Mouse (Mus musculus) midbrain, embryonic 13.5 days (tissue): ENCODE measurements around the gene Usp43. TPM values are rescaled to one million over a fixed set of nuclear protein-coding genes. Genes with fewer than 3 reads are reported as not detected.

Source experiments
- ATAC-seq: fragments of 200-750 bp; cut with Nextera tagmentation; 2 replicates; pipeline ENCODE4 v1.8.0; 2017; ENCODE audit warnings: mild to moderate bottlenecking, moderate TSS enrichment, moderate library complexity
- H3K27ac ChIP-seq: fragments of 300-500 bp; sonication (generic); 2 replicates; pipeline ENCODE4 v1.5.1; 2015; ENCODE audit warnings: inconsistent platforms, mild to moderate bottlenecking, moderate library complexity
- H3K27me3 ChIP-seq: fragments of 300-500 bp; sonication (generic); 2 replicates; pipeline ENCODE4 v1.6.1; 2015; ENCODE audit warnings: mild to moderate bottlenecking, inconsistent platforms
- H3K36me3 ChIP-seq: fragments of 300-500 bp; sonication (generic); 2 replicates; pipeline ENCODE4 v1.6.1; 2015; ENCODE audit warnings: mild to moderate bottlenecking, inconsistent platforms
- H3K4me1 ChIP-seq: fragments of 300-500 bp; sonication (generic); replicated peaks from 2 replicates; pipeline ENCODE4 v1.6.1; 2015; ENCODE audit warnings: inconsistent platforms
- H3K4me2 ChIP-seq: fragments of 300-500 bp; sonication (generic); replicated peaks from 2 replicates; pipeline ENCODE4 v1.6.1; 2015; ENCODE audit warnings: moderate library complexity, mild to moderate bottlenecking, inconsistent platforms
- H3K4me3 ChIP-seq: fragments of 300-500 bp; sonication (generic); replicated peaks from 2 replicates; pipeline ENCODE4 v1.5.1; 2015; ENCODE audit warnings: mild to moderate bottlenecking, inconsistent platforms
- H3K9ac ChIP-seq: fragments of 300-500 bp; sonication (generic); replicated peaks from 2 replicates; pipeline ENCODE4 v1.6.1; 2015; ENCODE audit warnings: mild to moderate bottlenecking, inconsistent platforms
- H3K9me3 ChIP-seq: fragments of 300-500 bp; sonication (generic); 2 replicates; pipeline ENCODE4 v1.6.1; 2016; ENCODE audit warnings: mild to moderate bottlenecking, inconsistent platforms
- WGBS: fragments of 180-500 bp; shearing (Covaris S2); methylation state at CpG from one replicate; pipeline ENCODE4 v1.1.7; 2015; 5-methylcytosine and 5-hydroxymethylcytosine counted together
- polyA plus RNA-seq: library from polyadenylated mRNA; unstranded; fragments of >200 nt; fragmentation: Nextera tagmentation; extraction: Ambion mirVana; gene quantifications from 2 replicates; pipeline ENCODE4 v1.2.1, GENCODE M21; 2015

The Usp43 gene
- polyA plus RNA-seq, 1 experiment from 2014 or later = 0.23 TPM

- Histone ChIP-seq H3K4me1 (no peaks in the 10 kb centered on the region), H3K27ac (no peak overlapping the region), H3K36me3 (no peaks in the 10 kb centered on the region), H3K9ac (no peak overlapping the region), H3K27me3 (no peaks in the 10 kb centered on the region), H3K9me3 (no peaks in the 10 kb centered on the region), H3K4me2 (no peak overlapping the region), H3K4me3 (no peak overlapping the region)
- ATAC-seq = no peak
- WGBS = 84% methylated on average over 5 of the region's 5 CpGs
Observed at GRCm38 (mm10) chr11:67831820-67832219, 90.1 kb downstream of the Usp43 start.

- Histone ChIP-seq H3K27ac (no peak overlapping the region), H3K9ac (no peak overlapping the region), H3K4me1 (no peaks in the 10 kb centered on the region), H3K36me3 (no peaks in the 10 kb centered on the region), H3K27me3 (no peaks in the 10 kb centered on the region), H3K4me2 (no peak overlapping the region), H3K4me3 (no peak overlapping the region), H3K9me3 (no peaks in the 10 kb centered on the region)
- no peak for ATAC-seq
- 85% methylated on average over 6 of the region's 6 CpGs for WGBS
Observed at GRCm38 (mm10) chr11:67829530-67829929, 92.4 kb downstream of the Usp43 start.

GRCm38 (mm10) chr11:67828360-67829059, 93.4 kb downstream of the Usp43 start:
- Histone ChIP-seq H3K27ac (no peak overlapping the region), H3K27me3 (no peaks in the 10 kb centered on the region), H3K9me3 (no peaks in the 10 kb centered on the region), H3K9ac (no peak overlapping the region), H3K4me2 (no peak overlapping the region), H3K4me1 (no peaks in the 10 kb centered on the region), H3K36me3 (no peaks in the 10 kb centered on the region), H3K4me3 (no peak overlapping the region)
- 58% methylated on average over 12 of the region's 12 CpGs for WGBS
- ATAC-seq = no peak

GRCm38 (mm10) chr11:67821560-67821959, 100.4 kb downstream of the Usp43 start:
- Histone ChIP-seq H3K4me2 (no peak overlapping the region), H3K27ac (no peak overlapping the region), H3K4me1 (0 out of 2 replicates have a peak, but pooled peaks cover 3% of the 10 kb centered on the region), H3K9me3 (no peaks in the 10 kb centered on the region), H3K9ac (no peak overlapping the region), H3K36me3 (no peaks in the 10 kb centered on the region), H3K27me3 (no peaks in the 10 kb centered on the region), H3K4me3 (no peak overlapping the region)
- whole genome bisulfite sequencing = 94% methylated on average over 6 of the region's 6 CpGs
- ATAC-seq = no peak

- no peaks in the 10 kb centered on the region for H3K9me3 ChIP-seq
- H3K4me3 ChIP-seq = no peak overlapping the region
- WGBS = 27% methylated on average over 4 of the region's 4 CpGs
- no peak for ATAC-seq
- no peak overlapping the region for H3K9ac ChIP-seq
- H3K4me1 ChIP-seq = 0 out of 2 replicates have a peak, but pooled peaks cover 3% of the 10 kb centered on the region
- H3K27ac ChIP-seq = no peak overlapping the region
- no peaks in the 10 kb centered on the region for H3K36me3 ChIP-seq
- no peak overlapping the region for H3K4me2 ChIP-seq
- no peaks in the 10 kb centered on the region for H3K27me3 ChIP-seq
Observed at GRCm38 (mm10) chr11:67820221-67820620, 101.7 kb downstream of the Usp43 start.

- Histone ChIP-seq H3K4me2 (peak overlapping the region; percentile 33), H3K9ac (no peak overlapping the region), H3K27me3 (no peaks in the 10 kb centered on the region), H3K27ac (no peak overlapping the region), H3K4me3 (no peak overlapping the region), H3K4me1 (0 out of 2 replicates have a peak, but pooled peaks cover 3% of the 10 kb centered on the region), H3K9me3 (no peaks in the 10 kb centered on the region), H3K36me3 (no peaks in the 10 kb centered on the region)
- ATAC-seq = 0 out of 2 replicates have a peak, but pooled peaks have one; percentile 48
- 18% methylated on average over 5 of the region's 5 CpGs for WGBS
Observed at GRCm38 (mm10) chr11:67819604-67820003, 102.3 kb downstream of the Usp43 start.

- Histone ChIP-seq H3K9me3 (no peaks in the 10 kb centered on the region), H3K4me2 (no peak overlapping the region), H3K4me3 (no peak overlapping the region), H3K27ac (no peak overlapping the region), H3K27me3 (no peaks in the 10 kb centered on the region), H3K36me3 (no peaks in the 10 kb centered on the region), H3K4me1 (no peaks in the 10 kb centered on the region), H3K9ac (no peak overlapping the region)
- 86% methylated on average over 6 of the region's 6 CpGs for WGBS
- ATAC-seq = no peak
Observed at GRCm38 (mm10) chr11:67811535-67811934, 110.4 kb downstream of the Usp43 start.

GRCm38 (mm10) chr11:67808051-67808450, 113.9 kb downstream of the Usp43 start:
- Histone ChIP-seq H3K27me3 (no peaks in the 10 kb centered on the region), H3K4me2 (no peak overlapping the region), H3K9me3 (no peaks in the 10 kb centered on the region), H3K4me1 (no peaks in the 10 kb centered on the region), H3K4me3 (no peak overlapping the region), H3K9ac (no peak overlapping the region), H3K27ac (no peak overlapping the region), H3K36me3 (no peaks in the 10 kb centered on the region)
- no peak for ATAC-seq
- 79% methylated on average over 5 of the region's 5 CpGs for WGBS

GRCm38 (mm10) chr11:67806832-67807597, 114.9 kb downstream of the Usp43 start:
- WGBS = 89% methylated on average over 11 of the region's 11 CpGs
- no peak overlapping the region for H3K9ac ChIP-seq
- no peak for ATAC-seq

GRCm38 (mm10) chr11:67805538-67805937, 116.4 kb downstream of the Usp43 start:
- no peak overlapping the region for H3K4me3 ChIP-seq
- no peaks in the 10 kb centered on the region for H3K9me3 ChIP-seq
- no peak for ATAC-seq
- H3K36me3 ChIP-seq = no peaks in the 10 kb centered on the region
- H3K27ac ChIP-seq = no peak overlapping the region
- no peak overlapping the region for H3K9ac ChIP-seq
- H3K4me2 ChIP-seq = no peak overlapping the region
- WGBS = 97% methylated on average over 1 of the region's 1 CpGs
- no peaks in the 10 kb centered on the region for H3K27me3 ChIP-seq
- no peaks in the 10 kb centered on the region for H3K4me1 ChIP-seq

More at GRCm38 (mm10) chr11:67806832-67807597, 114.9 kb downstream of the Usp43 start:
- H3K27ac ChIP-seq = no peak overlapping the region
- H3K36me3 ChIP-seq = no peaks in the 10 kb centered on the region
- no peaks in the 10 kb centered on the region for H3K27me3 ChIP-seq
- no peaks in the 10 kb centered on the region for H3K4me1 ChIP-seq
- no peak overlapping the region for H3K4me3 ChIP-seq
- H3K4me2 ChIP-seq = no peak overlapping the region
- H3K9me3 ChIP-seq = no peaks in the 10 kb centered on the region
